Mouse (Mus musculus) forelimb bud, embryonic 11.5 days (tissue): ENCODE measurements around the gene Nckap5.
"Not testable (repeated sequence)": the region's sequence is repeated elsewhere in the genome, so short reads cannot be mapped to it uniquely, and the experiment has no call there.

Experiments
- DNase-seq: peaks from one replicate; pipeline ENCODE4 v3.0.0-alpha.2; 2012; ENCODE audit warnings: low read depth, low spot score

Gene Nckap5

GRCm38 (mm10) chr1:126830031-126830927 lies at the start of gene Nckap5:
Gene Nckap5, minus strand, starts transcription at chr1:126830799.
- DNase-seq = peak; percentile 63

DNA sequence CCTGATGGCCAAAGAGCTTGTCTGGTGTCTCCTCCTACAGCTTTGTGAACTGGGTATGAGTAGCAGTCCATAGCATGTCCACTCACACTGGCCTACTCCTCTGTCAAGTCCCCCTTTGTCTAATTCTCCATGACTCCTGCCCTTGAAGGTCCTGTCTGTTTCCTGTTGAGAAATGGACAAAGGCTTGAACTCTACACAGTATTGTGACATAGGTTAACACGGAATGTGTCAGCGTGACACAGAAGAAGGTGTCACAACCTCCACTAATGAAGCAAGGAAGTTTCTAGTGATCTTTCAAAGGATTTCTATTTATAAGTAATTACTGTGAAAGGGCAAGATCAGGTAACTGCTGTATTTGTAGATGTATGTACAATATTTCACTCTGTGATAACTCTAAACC lies 46.9 kb upstream of the Nckap5 start:
- DNase-seq = no peak

- no peak for DNase-seq
Observed at GRCm38 (mm10) chr1:126868372-126868771, 37.8 kb upstream of the Nckap5 start.

GRCm38 (mm10) chr1:126867912-126868311 lies 37.3 kb upstream of the Nckap5 start:
- no peak for DNase-seq

DNA sequence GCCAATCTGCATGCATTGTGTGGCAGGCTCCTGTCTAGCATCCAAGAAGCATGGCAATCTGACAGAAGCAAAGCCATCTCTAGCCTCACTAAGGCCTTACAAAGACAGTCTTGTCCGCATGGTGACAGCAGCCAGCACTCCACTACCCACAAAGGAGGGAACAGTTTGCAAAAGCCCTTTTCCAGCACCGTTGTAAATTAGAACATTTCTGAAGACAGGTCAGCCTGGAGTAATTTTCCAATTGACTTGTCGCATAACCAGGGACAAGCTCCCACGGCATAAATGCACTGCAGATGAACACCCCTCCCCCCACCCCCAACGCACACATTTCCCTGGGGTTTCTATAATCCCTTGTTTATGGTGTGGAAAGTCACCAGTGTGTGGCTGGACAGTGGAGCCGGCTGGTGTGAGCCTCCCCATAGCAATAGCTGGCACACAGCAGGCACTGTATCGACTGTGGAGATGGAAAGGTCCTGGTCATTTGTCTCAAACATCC lies 35.0 kb upstream of the Nckap5 start:
- no peak for DNase-seq

GRCm38 (mm10) chr1:126861816-126862215 lies 31.2 kb upstream of the Nckap5 start:
- no peak for DNase-seq

DNA sequence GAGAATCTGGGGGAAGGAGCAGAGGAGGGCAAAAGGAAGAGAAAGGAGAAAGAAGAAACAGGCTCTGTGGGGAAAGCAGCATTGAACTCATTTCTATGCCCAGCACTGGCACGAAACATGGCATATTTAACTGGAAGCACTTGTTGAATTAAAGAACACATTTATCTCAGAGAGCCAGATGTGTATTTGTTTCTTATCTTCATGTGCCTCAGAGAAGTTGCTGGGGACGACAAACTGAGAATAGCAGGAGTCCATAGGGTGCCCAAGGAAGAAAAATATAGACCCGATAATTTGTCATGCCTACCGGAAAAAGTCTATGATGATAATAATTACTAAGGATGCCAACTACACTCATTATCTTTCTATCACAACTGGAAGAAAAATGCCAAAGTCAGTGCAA lies 29.9 kb upstream of the Nckap5 start:
- no peak for DNase-seq

DNA sequence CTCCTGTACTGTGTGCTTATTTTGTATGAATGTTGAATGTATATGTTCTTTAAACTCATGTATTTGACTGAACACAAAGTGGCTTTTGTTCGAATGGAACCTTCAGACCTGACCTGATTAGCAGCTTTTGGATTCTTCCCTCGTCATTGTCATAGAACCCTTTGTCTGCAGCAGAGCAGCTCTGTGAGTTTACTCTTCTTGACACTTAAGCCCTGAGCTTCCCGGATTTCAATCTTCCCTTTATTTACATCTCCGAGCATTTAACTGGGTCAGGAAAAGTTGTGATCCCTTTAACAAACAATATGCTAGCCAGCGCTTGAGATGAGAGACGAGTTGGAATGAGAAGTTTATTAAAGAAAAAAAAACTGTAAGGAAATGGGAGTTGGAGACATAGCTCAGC lies 18.9 kb upstream of the Nckap5 start:
- DNase-seq = no peak

DNA sequence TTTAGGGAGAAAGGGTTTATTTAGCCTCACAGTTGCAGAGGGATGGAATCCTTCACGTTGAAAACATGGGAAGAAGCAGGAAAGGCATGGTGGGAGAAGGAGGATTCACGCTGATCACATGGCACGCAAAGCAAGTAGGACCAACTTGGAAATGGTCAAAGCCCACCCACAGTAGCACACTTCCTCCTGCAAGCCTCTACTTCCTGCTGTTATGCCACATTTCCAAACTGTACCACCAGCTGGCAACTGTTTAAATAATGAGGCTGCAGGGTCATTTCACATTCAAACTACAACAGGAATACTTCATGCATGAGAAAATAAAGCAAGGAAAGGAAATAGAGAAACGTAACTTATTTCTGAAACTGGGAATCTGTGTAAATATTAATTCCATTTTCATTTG lies 15.7 kb upstream of the Nckap5 start:
- no peak for DNase-seq

GRCm38 (mm10) chr1:126832885-126833284 lies 2.3 kb upstream of the Nckap5 start:
- no peak for DNase-seq

DNA sequence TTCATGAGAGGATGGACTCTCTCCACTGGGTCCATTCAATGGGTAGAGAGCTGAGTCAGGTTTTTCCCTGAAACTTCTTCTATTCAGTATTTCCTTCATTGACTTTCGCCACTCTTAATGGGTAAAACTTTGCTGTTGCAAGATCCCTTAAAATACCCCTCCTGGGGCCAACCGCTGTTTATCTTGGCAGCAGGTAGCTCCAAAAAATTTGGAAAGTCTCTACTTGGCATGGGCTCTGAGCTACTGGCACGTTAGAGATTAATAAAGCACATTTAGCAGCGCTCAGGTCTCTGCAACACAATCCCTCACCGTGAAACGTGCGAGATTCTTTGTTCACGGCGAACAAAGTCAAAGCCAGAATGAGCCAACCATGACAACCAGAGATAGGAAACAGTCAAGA lies 1.6 kb downstream of the Nckap5 start:
- no peak for DNase-seq

- no peak for DNase-seq
Observed at GRCm38 (mm10) chr1:126824841-126825240, 5.8 kb downstream of the Nckap5 start.

DNA sequence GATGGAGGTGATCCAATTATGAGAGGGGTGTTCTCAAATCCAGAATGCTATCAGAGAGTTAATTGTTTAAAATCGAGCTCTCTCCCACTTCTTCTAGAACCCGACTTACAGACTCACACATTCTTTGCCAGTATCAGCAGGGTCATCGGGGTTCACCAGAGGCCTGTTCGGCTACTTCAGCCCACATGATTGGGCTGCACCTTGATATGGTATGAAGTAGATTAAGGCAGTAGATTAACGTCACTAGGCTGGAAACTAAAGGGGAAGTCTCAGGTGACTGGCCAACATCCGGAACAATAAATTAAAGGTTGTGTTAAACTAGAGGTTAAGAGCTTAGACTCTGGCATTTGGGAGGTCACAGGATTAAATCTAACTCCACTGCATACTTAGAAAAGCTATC lies 8.4 kb downstream of the Nckap5 start:
- DNase-seq = no peak

- DNase-seq = no peak
Observed at GRCm38 (mm10) chr1:126817381-126818034, 13.1 kb downstream of the Nckap5 start.

- no peak for DNase-seq
Observed at GRCm38 (mm10) chr1:126806994-126807611, 23.5 kb downstream of the Nckap5 start.

DNA sequence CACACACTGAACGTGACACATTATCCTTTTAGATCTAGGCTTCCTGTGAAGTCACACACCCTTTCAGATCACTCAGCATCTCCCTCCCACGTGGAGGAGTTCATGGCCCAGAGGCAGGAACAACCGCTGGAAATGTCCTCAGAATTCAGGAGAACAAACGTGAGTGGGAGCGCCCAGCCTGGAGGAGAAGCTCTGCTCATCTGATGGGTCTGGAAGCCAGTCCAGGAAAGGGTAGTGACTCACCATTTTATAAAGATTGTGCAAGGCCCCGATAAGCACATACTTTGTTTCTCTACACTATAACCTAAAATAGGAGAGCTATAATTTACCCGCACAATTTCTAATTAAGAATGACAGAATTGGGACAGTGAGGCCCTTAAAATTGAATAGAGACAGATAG lies 24.1 kb downstream of the Nckap5 start:
- DNase-seq = no peak

DNA sequence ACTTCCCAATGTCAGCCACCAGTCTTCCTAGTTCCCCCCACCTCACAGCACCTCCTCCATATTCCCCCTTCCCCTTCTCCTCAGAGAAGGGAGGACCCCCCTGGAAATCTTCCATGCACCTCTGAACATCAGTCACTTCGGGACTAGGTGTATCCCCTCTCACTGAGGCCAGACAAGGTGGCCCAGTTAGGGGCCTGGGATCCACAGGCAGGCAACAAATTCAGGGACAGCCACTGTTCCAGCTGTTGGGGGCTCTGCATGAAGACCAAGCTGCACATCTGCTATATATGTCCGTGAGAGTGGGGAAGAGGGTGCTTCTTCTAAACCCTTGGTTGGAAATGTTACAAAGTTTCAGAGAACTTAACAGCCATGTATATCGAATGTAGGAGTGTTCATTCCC lies 28.2 kb downstream of the Nckap5 start:
- no peak for DNase-seq

DNA sequence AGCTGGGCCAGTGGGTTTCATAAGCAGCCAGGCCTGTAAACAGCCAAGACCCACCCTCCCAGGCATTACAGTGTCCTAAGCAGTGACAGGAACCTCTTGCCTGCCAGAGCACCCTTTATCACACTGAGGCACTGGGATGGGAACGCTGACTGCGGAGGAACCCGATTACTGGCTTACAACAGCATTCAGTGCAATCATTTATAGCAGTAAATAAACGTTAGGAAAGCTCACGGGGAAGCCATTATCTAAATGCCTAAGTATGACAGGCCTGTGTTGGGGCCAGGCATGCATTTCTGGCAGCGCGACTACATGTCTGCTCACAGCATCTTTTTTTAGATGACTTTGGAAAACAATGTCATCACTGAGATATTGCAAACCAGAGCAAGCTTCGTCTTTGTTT lies 28.9 kb downstream of the Nckap5 start:
- no peak for DNase-seq

GRCm38 (mm10) chr1:126799379-126799798 lies 31.2 kb downstream of the Nckap5 start:
- DNase-seq = no peak

DNA sequence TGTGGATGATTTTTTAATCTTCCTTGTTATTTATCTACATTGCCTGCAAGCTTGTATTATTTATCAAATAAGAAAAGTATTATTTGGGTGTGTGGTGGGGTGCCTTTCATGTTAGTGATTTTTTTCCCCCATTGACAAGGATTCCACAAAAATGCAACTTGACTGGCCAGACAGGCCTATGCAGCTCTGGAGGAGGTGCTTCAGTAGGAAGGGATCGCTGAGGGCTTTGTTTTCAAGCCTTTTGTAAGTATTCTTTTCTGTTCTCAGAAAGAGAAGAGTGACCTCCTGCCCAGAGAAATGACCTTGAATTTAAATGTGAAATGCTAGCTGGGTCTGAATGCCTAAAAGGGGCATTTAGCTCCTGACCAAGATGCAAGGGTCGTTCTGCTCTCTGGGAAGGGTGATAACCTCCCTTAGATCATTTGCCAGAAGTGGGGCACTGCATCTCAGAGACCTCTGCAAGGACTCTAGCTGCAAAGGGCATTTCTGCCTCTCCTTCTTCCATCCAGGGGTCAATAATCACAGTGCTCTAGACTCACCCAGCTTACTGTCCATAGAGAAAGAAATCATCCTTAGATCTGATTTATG lies 50.2 kb downstream of the Nckap5 start:
- DNase-seq = not testable (repeated sequence)

DNA sequence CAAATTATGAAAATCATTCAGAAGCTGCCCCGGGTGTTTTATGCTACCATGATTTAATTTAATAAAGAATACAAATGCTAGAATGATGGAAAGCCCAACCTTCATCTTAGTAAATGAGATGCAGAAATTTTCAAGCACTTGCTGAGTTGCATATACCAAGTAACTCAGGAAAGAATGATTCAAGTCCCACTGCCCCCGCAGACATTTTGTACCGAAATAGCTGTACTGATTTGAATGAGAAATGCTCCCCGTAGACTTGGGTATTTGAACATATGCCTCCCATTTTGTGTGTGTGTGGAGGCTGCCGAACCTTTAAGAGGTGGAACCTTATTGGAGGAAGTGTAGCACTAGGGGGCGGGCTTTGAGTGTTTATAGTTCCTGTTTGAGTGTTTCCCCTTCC lies 56.7 kb downstream of the Nckap5 start:
- not testable (repeated sequence) for DNase-seq

DNA sequence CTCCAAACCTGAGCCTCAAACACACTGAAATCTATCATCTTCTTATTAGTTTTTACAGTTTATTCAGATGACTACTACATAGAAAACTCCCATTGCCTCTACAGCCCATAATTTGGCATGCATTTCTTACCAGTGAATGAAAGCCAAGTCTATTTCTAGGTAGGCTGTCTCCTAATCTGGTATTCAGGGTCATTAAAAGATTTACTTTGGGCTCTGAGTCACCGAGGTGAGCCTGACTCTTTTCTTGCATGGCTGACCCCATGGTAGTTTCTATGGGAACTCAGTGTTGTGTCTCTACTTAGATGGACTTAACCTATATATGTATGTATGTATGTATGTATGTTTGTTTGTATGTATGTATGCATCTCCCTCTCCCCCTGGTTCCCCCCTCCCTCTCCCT lies 63.6 kb downstream of the Nckap5 start:
- no peak for DNase-seq
